ENCODE assay signal across 8 mouse cellular contexts in the genomic region with DNA sequence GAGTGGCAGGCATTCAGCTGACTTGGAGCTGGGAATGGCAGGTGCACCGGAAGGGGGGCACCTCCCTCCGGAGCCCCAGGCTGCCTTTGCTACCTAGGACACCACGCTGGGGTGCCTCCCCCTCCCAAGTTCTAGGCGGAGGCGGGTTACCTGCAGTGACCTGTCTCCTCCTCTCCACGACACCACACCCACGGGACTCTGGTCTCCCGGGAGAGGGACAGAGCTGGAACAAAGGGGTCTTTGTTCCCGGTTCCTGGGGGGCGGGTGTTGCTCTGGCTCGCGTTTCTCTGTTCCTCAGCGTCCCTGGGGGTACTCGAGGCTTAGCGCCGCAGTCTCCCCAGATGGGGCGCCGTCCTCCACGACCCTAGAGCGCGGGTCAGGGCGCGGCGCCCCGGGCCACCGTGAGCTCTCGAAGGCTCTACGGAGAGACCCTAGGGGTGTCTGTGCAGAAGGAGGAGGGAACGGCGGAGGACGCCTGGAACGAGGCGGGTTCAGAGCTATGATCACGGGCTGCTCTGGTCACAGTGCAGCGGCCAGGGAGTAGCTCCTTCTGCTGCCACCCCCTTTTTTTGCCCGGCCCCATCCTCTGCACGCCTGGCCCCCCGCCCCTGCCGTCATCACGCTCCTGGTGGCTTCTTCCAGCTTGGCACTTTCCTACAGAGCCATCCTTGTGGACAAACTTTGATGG. TPM values are rescaled to one million over a fixed set of nuclear protein-coding genes. Genes with fewer than 3 reads are reported as not detected.
A peak's percentile ranks its signal among the peaks of the same experiment; 100 is the strongest.
DNase-seq lines count a peak whose midpoint lies in the region; ATAC-seq and TF ChIP-seq lines count a peak whose summit lies in the region.

TSS of gene Kcnh8 (plus strand) at position 617 of the 688 bp plus-strand sequence.

- TF ChIP-seq POLR2A in small intestine, adult 2 months (IDR thresholded peaks at IDR 0.05; ENCODE audit: low read depth, low read length), result no peak

- ATAC-seq in megakaryocyte, adult 5-6 weeks (ENCODE audit: poor library complexity, severe bottlenecking), result peak; percentile 28; the same call in 1 of the 2 replicates
- no peak; the same call in 1 of the 2 replicates for ATAC-seq in monocyte, adult 5-6 weeks (replicated peaks; ENCODE audit: insufficient number of reproducible peaks, low FRiP score, low TSS enrichment, poor library complexity, severe bottlenecking)

- H3K27me3 ChIP-seq in small intestine, adult 2 months (ENCODE audit: control insufficient read depth, insufficient read depth, low read length), result peaks cover 6% of the 10 kb centered on the region; the same call in 1 of the 2 replicates

- 2% methylated on average over 40 of the region's 40 CpGs for WGBS in small intestine, adult 2 months

- peaks cover 6% of the 10 kb centered on the region; the same call in 1 of the 2 replicates for H3K4me1 ChIP-seq in small intestine, adult 2 months (ENCODE audit: control insufficient read depth, insufficient read depth, insufficient read length, low read length)

- no peaks in the 10 kb centered on the region for H3K36me3 ChIP-seq in small intestine, adult 2 months (ENCODE audit: control insufficient read depth, insufficient read depth, low read length)

- peak; percentile 6 for DNase-seq in adrenal gland, postnatal 14 days
- no peak for DNase-seq in adrenal gland, adult 8-10 months
- DNase-seq in left cerebral cortex, postnatal 14 days (ENCODE audit: low spot score in 2 of 2), result peak; percentile 9 to 24
- no peak for DNase-seq in left cerebral cortex, adult 8-10 months (ENCODE audit: low spot score in 2 of 2)
- peak; percentile 5 for DNase-seq in frontal cortex, postnatal 14 days (ENCODE audit: low spot score in 2 of 2)

- intact Hi-C loops in left cerebral cortex, postnatal 14 days (cut with DNase I), result no loop called here

- H3K27ac ChIP-seq in small intestine, adult 2 months (ENCODE audit: insufficient read depth, low read depth, low read length), result no peak within 1 kb of the TSS

- TF ChIP-seq CTCF in small intestine, adult 2 months (IDR thresholded peaks at IDR 0.05; ENCODE audit: extremely low read depth, insufficient read length, insufficient replicate concordance, low read depth, low read length), result no peak

- H3K4me3 ChIP-seq in small intestine, adult 2 months (ENCODE audit: low read depth, low read length), result peak within 1 kb of the TSS; percentile 64

RNA-seq across cellular contexts. Expression of gene Kcnh8, which starts in this region (rescaled TPM):
- total RNA-seq in adrenal gland, postnatal 14 days (2021), result 0.19 and 0.34 TPM in 2 replicates
- under 1 TPM in 1 of 4 experiments, not detected in 3; 0.13 TPM for total RNA-seq in adrenal gland, adult 8-10 months (2022)
- total RNA-seq in left cerebral cortex, postnatal 14 days (2021), result 1 to 10 TPM in 1 of 2 experiments, under 1 TPM in 1; 0.87 to 1.2 TPM
- total RNA-seq in left cerebral cortex, adult 8-10 months (2022), result under 1 TPM; 0.49 to 0.93 (median 0.67) TPM
- total RNA-seq in megakaryocyte, adult 5-6 weeks (2015), result not detected in 2 replicates
- not detected in 2 replicates for total RNA-seq in megakaryocyte, adult 5-6 weeks (2017)
- polyA plus RNA-seq in small intestine, adult 2 months (2012; rRNA removed), result 0.04 and 0.06 TPM in 2 replicates
- total RNA-seq in monocyte, adult 5-6 weeks (2017), result not detected in 3 replicates

Comparison
In these comparisons a context has a peak if more than half of its experiments do, and no peak if none do; other contexts are left out.
1. DNase-seq: peak in left cerebral cortex, postnatal 14 days (2 of 2) and frontal cortex, postnatal 14 days (2 of 2); none in adrenal gland, adult 8-10 months (single experiment) and left cerebral cortex, adult 8-10 months (0 of 2).
2. Peak in DNase-seq in adrenal gland, postnatal 14 days; RNA of the gene not detected or under 1 TPM.
3. Peak in ATAC-seq in megakaryocyte, adult 5-6 weeks; RNA of the gene not detected or under 1 TPM.